Mouse (Mus musculus): Measurements from ENCODE around the gene Bcl3.
"Not testable (repeated sequence)": the region's sequence is repeated elsewhere in the genome, so short reads cannot be mapped to it uniquely, and the experiment has no call there.

DNA sequence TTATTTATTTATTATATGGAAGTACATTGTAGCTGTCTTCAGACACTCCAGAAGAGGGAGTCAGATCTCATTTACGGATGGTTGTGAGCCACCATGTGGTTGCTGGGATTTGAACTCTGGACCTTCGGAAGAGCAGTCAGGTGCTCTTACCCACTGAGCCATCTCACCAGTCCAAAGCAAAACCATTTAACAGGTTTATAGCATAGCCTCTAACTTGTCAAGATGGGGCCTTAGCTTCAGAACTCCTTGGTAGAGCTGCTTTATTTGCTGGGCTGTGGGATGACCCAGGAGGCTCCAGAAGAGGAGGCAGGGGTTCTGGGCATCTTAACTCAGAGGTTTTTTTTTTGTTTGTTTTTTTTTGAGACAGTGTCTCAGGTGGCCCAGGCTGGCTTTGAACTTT lies 31.1 kb downstream of the Bcl3 start:
- TF ChIP-seq TAL1, GATA1 (IDR thresholded peaks at IDR 0.05; ENCODE audit: low read length): not testable (repeated sequence)
